Mouse (Mus musculus): Measurements from ENCODE around the gene Wwox.
A peak's percentile ranks its signal among the peaks of the same experiment; 100 is the strongest.

Wwox gene

GRCm38 (mm10) chr8:114665521-114665920 lies 226.1 kb downstream of the Wwox start:
- no peak for DNase-seq (ENCODE audit: low spot score)

- DNase-seq (ENCODE audit: low spot score): no peak
Measured at GRCm38 (mm10) chr8:114670801-114671200, 231.3 kb downstream of the Wwox start.

- no peak for DNase-seq (ENCODE audit: low spot score)
Measured at GRCm38 (mm10) chr8:114671237-114671674, 231.8 kb downstream of the Wwox start.

- no peak for DNase-seq (ENCODE audit: low spot score)
Measured at GRCm38 (mm10) chr8:114673416-114673815, 234.0 kb downstream of the Wwox start.

- DNase-seq (ENCODE audit: low spot score): peak; percentile 57
Measured at GRCm38 (mm10) chr8:114675151-114675550, 235.7 kb downstream of the Wwox start.

GRCm38 (mm10) chr8:114676918-114677317 lies 237.5 kb downstream of the Wwox start:
- DNase-seq (ENCODE audit: low spot score): no peak

- DNase-seq (ENCODE audit: low spot score): no peak
Measured at GRCm38 (mm10) chr8:114677551-114678127, 238.2 kb downstream of the Wwox start.

GRCm38 (mm10) chr8:114679386-114680098 lies 240.1 kb downstream of the Wwox start:
- no peak for DNase-seq (ENCODE audit: low spot score)

- no peak for DNase-seq (ENCODE audit: low spot score)
Measured at GRCm38 (mm10) chr8:114681136-114681535, 241.7 kb downstream of the Wwox start.

GRCm38 (mm10) chr8:114682166-114682565 lies 242.7 kb downstream of the Wwox start:
- DNase-seq (ENCODE audit: low spot score): no peak

- no peak for DNase-seq (ENCODE audit: low spot score)
Measured at GRCm38 (mm10) chr8:114684046-114684702, 244.7 kb downstream of the Wwox start.

- no peak for DNase-seq (ENCODE audit: low spot score)
Measured at GRCm38 (mm10) chr8:114686462-114686861, 247.0 kb downstream of the Wwox start.

- DNase-seq (ENCODE audit: low spot score): no peak
Measured at GRCm38 (mm10) chr8:114688732-114689131, 249.3 kb downstream of the Wwox start.

- no peak for DNase-seq (ENCODE audit: low spot score)
Measured at GRCm38 (mm10) chr8:114694566-114695198, 255.2 kb downstream of the Wwox start.

GRCm38 (mm10) chr8:114703517-114703916 lies 264.1 kb downstream of the Wwox start:
- no peak for DNase-seq (ENCODE audit: low spot score)

GRCm38 (mm10) chr8:114707538-114708138 lies 268.2 kb downstream of the Wwox start:
- no peak for DNase-seq (ENCODE audit: low spot score)

- DNase-seq (ENCODE audit: low spot score): peak; percentile 64
Measured at GRCm38 (mm10) chr8:114715318-114716070, 276.0 kb downstream of the Wwox start.

GRCm38 (mm10) chr8:114716546-114717255 lies 277.2 kb downstream of the Wwox start:
- DNase-seq (ENCODE audit: low spot score): no peak

- no peak for DNase-seq (ENCODE audit: low spot score)
Measured at GRCm38 (mm10) chr8:114718821-114719220, 279.4 kb downstream of the Wwox start.

GRCm38 (mm10) chr8:114722611-114723010 lies 283.2 kb downstream of the Wwox start:
- no peak for DNase-seq (ENCODE audit: low spot score)

All from retina, embryonic 14.5 days (tissue).